Mouse (Mus musculus): ENCODE measurements at regions not wholly inside any gene's neighbourhood (a gene's known extent, or its start where the extent isn't known, plus 50 kb on each side); places are given as distances from the start of the nearest gene placed in this dataset.

DNA sequence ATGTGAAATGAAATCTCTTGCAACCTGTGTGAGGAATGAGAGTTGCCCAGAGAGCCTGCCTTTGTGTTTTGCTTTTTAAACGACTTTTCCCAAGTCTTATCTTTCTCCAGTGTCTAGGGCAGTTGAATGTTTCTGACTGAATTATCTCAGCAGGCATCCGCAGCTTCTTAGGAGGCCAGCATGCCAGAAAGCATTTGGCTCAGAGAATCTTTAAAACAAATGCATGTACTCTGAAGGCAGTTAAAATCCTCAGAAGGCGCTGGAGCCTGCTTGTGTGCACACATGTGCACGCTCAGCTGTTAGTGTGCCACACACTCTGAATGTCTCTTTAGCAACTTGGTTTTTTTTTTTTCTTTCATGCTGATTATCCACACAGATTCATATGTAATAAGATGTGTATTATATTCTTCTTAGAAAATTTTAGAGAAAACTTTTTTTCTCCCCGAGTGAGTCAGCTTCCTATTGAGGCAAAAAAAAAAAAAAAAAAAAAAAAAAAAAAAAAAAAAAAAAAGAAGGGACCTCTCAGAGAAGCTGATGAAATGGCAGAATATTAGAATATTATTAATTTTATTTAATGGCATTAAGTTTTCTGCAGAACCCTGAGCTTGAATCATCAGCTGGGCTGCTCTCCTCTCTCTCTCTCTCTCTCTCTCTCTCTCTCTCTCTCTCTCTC is 201.9 kb downstream of the Tmem38b start:
- DNase-seq (ENCODE audit: low read depth, low spot score) = no peak

- no peak for DNase-seq (ENCODE audit: low read depth, low spot score)
Observed at GRCm38 (mm10) chr4:54045258-54046029, 219.6 kb downstream of the Tmem38b start.

GRCm38 (mm10) chr4:54064331-54064730 is 238.5 kb downstream of the Tmem38b start:
- no peak for DNase-seq (ENCODE audit: low read depth, low spot score)

GRCm38 (mm10) chr4:54071951-54072350 is 246.1 kb downstream of the Tmem38b start:
- no peak for DNase-seq (ENCODE audit: low read depth, low spot score)

GRCm38 (mm10) chr4:54072482-54072881 is 246.6 kb downstream of the Tmem38b start:
- DNase-seq (ENCODE audit: low read depth, low spot score) = no peak

GRCm38 (mm10) chr4:54072932-54073331 is 247.1 kb downstream of the Tmem38b start:
- no peak for DNase-seq (ENCODE audit: low read depth, low spot score)

GRCm38 (mm10) chr4:54073483-54073882 is 247.6 kb downstream of the Tmem38b start:
- no peak for DNase-seq (ENCODE audit: low read depth, low spot score)

- DNase-seq (ENCODE audit: low read depth, low spot score) = no peak
Observed at GRCm38 (mm10) chr4:54074226-54074625, 248.4 kb downstream of the Tmem38b start.

DNA sequence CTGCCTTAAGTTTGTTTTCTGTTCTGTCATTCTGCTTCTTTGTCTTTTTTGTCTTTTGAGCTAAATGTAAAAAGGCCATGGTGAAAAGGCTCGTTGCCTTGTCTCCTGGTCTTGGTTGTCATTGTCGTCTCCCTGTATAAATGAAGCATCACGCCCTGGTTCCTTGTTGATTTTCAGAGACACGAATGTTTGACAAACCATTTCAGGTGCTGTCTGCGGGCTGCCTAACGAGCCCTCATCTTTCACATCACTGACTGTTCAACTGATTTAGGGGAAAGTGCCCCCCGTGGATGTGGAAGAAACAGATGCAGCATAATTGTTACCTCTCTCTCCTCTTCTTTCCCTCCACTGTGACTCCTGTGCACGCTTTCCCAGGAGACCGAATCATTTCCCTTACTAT is 254.7 kb downstream of the Tmem38b start:
- no peak for DNase-seq (ENCODE audit: low read depth, low spot score)

GRCm38 (mm10) chr4:54081411-54081810 is 255.6 kb downstream of the Tmem38b start:
- DNase-seq (ENCODE audit: low read depth, low spot score) = no peak

GRCm38 (mm10) chr4:54084747-54085146 is 258.9 kb downstream of the Tmem38b start:
- DNase-seq (ENCODE audit: low read depth, low spot score) = no peak

GRCm38 (mm10) chr4:54094285-54094997 is 268.6 kb downstream of the Tmem38b start:
- DNase-seq (ENCODE audit: low read depth, low spot score) = no peak

DNA sequence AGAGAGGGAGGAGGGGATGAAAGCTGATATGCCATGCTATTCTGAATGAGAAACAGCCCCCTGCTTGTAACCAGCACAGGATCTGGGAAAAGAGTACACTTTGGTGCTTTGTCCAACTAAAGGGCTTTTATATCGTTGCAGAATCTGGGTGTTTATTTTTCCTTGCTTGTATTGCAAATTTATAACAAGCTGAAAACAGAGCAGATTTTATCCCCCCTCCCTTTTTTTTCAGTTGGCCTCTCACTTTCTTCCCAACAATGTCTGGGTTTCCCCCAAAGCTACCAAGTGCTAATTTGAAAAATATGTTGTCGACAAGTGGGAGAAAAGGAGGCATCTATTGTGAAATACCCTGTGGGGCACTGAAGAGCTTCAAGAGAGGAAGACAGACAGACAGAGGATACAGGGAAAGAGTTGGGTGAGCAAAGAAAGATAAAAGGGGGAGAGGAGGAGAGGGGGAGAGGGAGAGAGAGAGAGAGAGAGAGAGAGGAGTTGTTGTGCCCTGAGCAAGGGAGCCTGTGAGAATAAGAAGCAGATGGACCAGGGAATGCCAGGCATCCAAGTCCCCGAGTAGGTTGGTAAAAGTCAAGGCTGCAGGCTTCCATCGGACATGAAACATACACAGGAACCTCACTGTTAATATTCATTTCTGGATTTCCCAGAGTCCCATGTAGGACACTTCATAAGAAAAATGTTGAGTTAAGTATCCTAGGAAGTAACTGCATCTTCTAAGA is 269.5 kb downstream of the Tmem38b start:
- no peak for DNase-seq (ENCODE audit: low read depth, low spot score)

GRCm38 (mm10) chr4:54097543-54097942 is 271.7 kb downstream of the Tmem38b start:
- no peak for DNase-seq (ENCODE audit: low read depth, low spot score)

DNA sequence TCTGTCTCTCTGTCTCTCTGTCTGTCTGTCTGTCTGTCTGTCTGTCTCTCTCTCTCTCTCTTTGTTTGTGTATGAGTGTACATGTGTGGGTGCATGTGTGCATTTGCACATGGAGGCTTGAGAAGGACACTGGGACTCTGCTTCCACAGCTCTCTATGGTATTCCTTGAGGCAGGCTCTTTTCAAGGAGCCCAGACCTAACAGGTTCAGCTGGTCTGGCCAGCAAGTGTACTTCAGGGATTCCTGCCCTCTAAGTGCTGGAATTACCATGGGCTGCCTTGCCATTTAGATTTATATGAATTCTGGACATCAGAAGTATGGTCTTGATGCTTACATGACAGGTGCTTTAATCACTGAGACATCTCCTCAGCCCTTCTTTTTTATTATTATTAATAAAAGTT is 274.4 kb downstream of the Tmem38b start:
- DNase-seq (ENCODE audit: low read depth, low spot score) = no peak

DNA sequence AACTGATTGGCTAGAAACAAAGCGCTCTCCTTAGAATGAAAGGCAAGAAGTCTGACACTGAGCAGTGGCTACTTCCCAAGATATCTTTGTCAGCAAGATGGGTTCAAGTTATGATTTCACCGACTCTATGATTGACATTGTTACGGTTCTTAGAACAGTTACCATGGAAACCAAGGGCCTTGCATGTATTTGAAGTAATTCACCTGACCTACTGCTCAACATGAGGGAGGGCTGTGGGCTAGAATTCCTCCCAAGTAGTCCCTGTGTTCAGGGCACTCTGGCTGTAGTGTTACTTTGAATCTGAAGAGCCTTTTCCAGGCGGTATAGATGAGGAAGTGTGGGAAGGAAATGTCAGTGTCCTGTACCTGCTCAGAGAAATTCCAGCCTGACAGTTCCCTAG is 281.1 kb downstream of the Tmem38b start:
- DNase-seq (ENCODE audit: low read depth, low spot score) = no peak

DNA sequence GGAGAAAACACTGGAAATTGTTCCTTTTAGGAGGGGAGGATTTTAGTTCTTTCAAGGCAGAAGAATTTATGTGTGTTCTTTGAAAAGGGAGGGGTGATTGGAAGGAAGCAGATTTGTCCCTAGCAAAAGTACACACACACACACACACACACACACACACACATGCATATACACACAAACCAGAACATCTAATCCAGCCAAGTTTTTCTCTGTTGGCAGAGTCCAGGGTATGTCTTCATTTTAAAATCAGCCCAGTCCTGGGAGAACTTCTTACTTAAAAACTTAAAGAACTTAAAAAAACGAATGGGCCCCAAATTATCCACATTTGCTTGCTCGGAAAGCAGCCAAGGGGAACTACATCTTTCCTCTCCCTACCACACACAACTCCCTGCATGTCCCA is 290.5 kb downstream of the Tmem38b start:
- DNase-seq (ENCODE audit: low read depth, low spot score) = no peak

DNA sequence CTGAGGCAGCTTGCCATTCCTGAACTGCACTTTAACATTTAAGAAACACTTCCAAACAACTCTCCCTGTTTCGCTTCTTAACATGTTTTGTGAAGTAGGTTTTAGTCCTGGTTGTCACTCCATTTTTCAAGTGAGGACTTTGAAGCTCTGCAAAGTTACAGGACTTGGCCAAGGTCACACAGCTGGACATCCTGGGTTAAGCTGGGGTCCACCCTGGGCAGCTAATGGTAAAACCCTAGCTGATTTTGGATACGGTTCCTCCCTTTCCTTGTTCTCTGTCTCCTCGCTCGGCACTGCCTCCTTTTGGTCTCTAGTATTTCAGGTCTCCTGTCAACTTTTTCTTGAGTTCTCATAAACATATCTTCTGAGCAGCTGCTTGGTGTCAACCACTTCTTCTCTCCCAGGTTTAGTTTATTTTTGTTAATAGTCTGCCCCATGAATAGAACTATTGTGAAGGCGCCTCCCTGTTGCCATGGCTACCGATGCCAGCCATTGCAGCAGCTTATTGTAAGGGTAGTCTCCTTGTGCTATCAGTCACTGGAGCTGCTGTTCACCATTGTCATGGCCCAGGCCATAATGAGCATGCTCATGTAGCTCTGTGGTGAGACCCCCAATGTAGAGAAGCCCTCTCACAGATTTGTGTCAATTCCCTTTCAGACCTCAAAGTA is 292.5 kb downstream of the Tmem38b start:
- no peak for DNase-seq (ENCODE audit: low read depth, low spot score)

DNA sequence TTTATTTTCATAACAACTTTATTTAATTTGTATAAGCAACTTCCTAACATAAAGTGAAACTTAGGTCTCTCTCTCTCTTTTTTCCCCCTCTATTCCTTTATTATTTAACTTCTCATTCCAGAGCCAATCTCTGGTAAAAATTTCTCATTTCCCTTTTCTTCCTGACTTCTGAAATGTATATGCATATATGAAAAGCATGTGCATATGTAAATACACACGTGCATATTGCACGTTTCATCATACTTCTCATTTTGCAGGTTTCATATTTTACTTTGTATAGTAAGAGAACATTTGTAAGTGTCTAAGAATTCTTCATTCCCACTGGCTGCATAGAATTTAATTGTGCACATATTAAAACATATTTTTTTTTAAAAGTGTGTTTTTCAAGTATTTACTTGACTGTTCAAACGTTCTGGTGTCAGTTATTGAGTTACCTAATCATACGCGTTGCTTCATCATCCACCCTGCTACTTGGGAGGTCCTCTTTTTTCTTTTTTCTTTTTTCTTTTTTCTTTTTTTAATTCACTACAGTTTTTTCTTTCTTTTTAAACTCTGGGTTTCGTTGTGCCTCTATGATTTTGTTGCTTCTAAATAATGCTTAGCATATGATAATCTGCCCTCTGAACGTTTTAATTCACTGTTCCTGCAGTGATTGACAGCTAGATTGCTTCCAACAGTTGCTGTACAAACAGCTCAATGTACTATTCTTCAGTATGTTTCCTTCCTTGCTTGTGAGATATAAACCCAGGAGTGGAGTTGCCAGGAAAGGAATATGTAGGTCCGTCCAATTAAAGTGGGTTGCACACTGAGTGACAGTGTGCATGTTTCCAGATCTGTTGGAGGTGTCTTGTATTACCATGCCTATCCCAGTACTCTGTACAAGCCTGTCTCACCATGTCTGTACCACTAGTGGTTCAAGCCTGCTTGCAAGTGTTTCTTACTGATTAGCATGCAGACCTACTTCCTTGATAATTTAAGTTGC is 303.2 kb downstream of the Tmem38b start:
- DNase-seq (ENCODE audit: low read depth, low spot score) = no peak

- DNase-seq (ENCODE audit: low read depth, low spot score) = no peak
Observed at GRCm38 (mm10) chr4:54156146-54156545, 330.3 kb downstream of the Tmem38b start.

Data from retina, postnatal 7 days (tissue).